Mouse (Mus musculus) hindbrain, postnatal 0 days (tissue): ENCODE measurements at regions not wholly inside any gene's neighbourhood (a gene's known extent, or its start where the extent isn't known, plus 50 kb on each side); places are given as distances from the start of the nearest gene placed in this dataset.
A peak's percentile ranks its signal among the peaks of the same experiment; 100 is the strongest.

Source experiments
- ATAC-seq: fragments of 200-750 bp; cut with Nextera tagmentation; 2 replicates; pipeline ENCODE4 v1.8.0; 2017; ENCODE audit warnings: mild to moderate bottlenecking, moderate TSS enrichment, moderate library complexity
- DNase-seq: peaks from one replicate; pipeline ENCODE4 v3.0.0-alpha.2; 2015; ENCODE audit warnings: low spot score
- H3K27ac ChIP-seq: fragments of 300-500 bp; sonication (generic); 2 replicates; pipeline ENCODE4 v1.5.1; 2014; ENCODE audit warnings: mild to moderate bottlenecking
- H3K27me3 ChIP-seq: fragments of 300-500 bp; sonication (generic); 2 replicates; pipeline ENCODE4 v1.6.1; 2014; ENCODE audit warnings: low read length, mixed read lengths; ENCODE audit not compliant: insufficient read depth
- H3K36me3 ChIP-seq: fragments of 300-500 bp; sonication (generic); 2 replicates; pipeline ENCODE4 v1.6.1; 2014; ENCODE audit warnings: low read length, mixed read lengths; ENCODE audit not compliant: insufficient read depth
- H3K4me1 ChIP-seq: fragments of 300-500 bp; sonication (generic); 2 replicates; pipeline ENCODE4 v1.6.1; 2014; ENCODE audit warnings: antibody characterized with exemption, low read length, mixed read lengths; ENCODE audit not compliant: insufficient read depth
- H3K4me2 ChIP-seq: fragments of 300-500 bp; sonication (generic); 2 replicates; pipeline ENCODE4 v1.6.1; 2014; ENCODE audit warnings: low read depth, mild to moderate bottlenecking, low read length, moderate library complexity, mixed read lengths
- H3K4me3 ChIP-seq: fragments of 300-500 bp; sonication (generic); 2 replicates; pipeline ENCODE4 v1.5.1; 2014; ENCODE audit warnings: low read length
- H3K9ac ChIP-seq: fragments of 300-500 bp; sonication (generic); replicated peaks from 2 replicates; pipeline ENCODE4 v1.6.1; 2014; ENCODE audit warnings: mild to moderate bottlenecking, low read length, moderate library complexity, mixed read lengths
- H3K9me3 ChIP-seq: fragments of 300-500 bp; sonication (generic); 2 replicates; pipeline ENCODE4 v1.6.1; 2016; ENCODE audit warnings: low read length, mixed read lengths
- CTCF ChIP-seq: IDR thresholded peaks from 2 replicates; pipeline ENCODE4 v1.5.1; 2016; ENCODE audit warnings: antibody characterized with exemption, control low read depth, low read depth
- WGBS: fragments of 180-500 bp; shearing (Covaris S2); extraction: QIAGEN DNeasy Blood & Tissue Kit; methylation state at CpG from one replicate; pipeline ENCODE4 v1.1.7; 2014; 5-methylcytosine and 5-hydroxymethylcytosine counted together

GRCm38 (mm10) chr5:35221451-35222305, 56.4 kb upstream of the Adra2c start:
- Histone ChIP-seq H3K9ac (no peak overlapping the region), H3K4me3 (no peak overlapping the region), H3K27me3 (no peaks in the 10 kb centered on the region), H3K27ac (no peak overlapping the region), H3K4me1 (no peaks in the 10 kb centered on the region), H3K4me2 (no peak overlapping the region), H3K9me3 (no peaks in the 10 kb centered on the region), H3K36me3 (no peaks in the 10 kb centered on the region)
- DNase-seq (peak; percentile 11), ATAC-seq (no peak; the same call in 1 of the 2 replicates)
- no peak for TF ChIP-seq CTCF
- 81% methylated on average over 4 of the region's 4 CpGs for WGBS

- ATAC-seq: no peak
- WGBS: 59% methylated on average over 2 of the region's 2 CpGs
- no peak overlapping the region for H3K27ac ChIP-seq
These were observed 61.8 kb upstream of the Adra2c start for GRCm38 (mm10) chr5:35216271-35216670.

GRCm38 (mm10) chr5:35215480-35216195, 62.5 kb upstream of the Adra2c start:
- H3K4me1 ChIP-seq: no peaks in the 10 kb centered on the region

More at GRCm38 (mm10) chr5:35216271-35216670, 61.8 kb upstream of the Adra2c start:
- no peaks in the 10 kb centered on the region for H3K27me3 ChIP-seq
- no peaks in the 10 kb centered on the region for H3K9me3 ChIP-seq
- H3K36me3 ChIP-seq: no peaks in the 10 kb centered on the region
- no peaks in the 10 kb centered on the region for H3K4me1 ChIP-seq
- no peak overlapping the region for H3K4me2 ChIP-seq
- TF ChIP-seq CTCF: no peak
- H3K9ac ChIP-seq: no peak overlapping the region
- H3K4me3 ChIP-seq: no peak overlapping the region
- DNase-seq: no peak

GRCm38 (mm10) chr5:35215007-35215406, 63.1 kb upstream of the Adra2c start:
- no peak for ATAC-seq
- WGBS: 85% methylated on average over 11 of the region's 11 CpGs
- DNase-seq: no peak

More at GRCm38 (mm10) chr5:35215480-35216195, 62.5 kb upstream of the Adra2c start:
- Histone ChIP-seq H3K27me3 (no peaks in the 10 kb centered on the region), H3K4me2 (no peak overlapping the region), H3K36me3 (no peaks in the 10 kb centered on the region), H3K4me3 (no peak overlapping the region), H3K9me3 (no peaks in the 10 kb centered on the region), H3K9ac (no peak overlapping the region), H3K27ac (no peak overlapping the region)
- ATAC-seq (no peak), DNase-seq (no peak)
- WGBS: 70% methylated on average over 11 of the region's 11 CpGs
- TF ChIP-seq CTCF: no peak

GRCm38 (mm10) chr5:35209348-35209747, 68.8 kb upstream of the Adra2c start:
- H3K9ac ChIP-seq: no peak overlapping the region
- no peak overlapping the region for H3K27ac ChIP-seq
- no peaks in the 10 kb centered on the region for H3K36me3 ChIP-seq
- TF ChIP-seq CTCF: no peak
- 70% methylated on average over 1 of the region's 1 CpGs for WGBS
- no peaks in the 10 kb centered on the region for H3K27me3 ChIP-seq
- H3K4me2 ChIP-seq: no peak overlapping the region
- H3K4me1 ChIP-seq: no peaks in the 10 kb centered on the region
- ATAC-seq (no peak), DNase-seq (no peak)
- H3K9me3 ChIP-seq: no peaks in the 10 kb centered on the region
- H3K4me3 ChIP-seq: no peak overlapping the region

More at GRCm38 (mm10) chr5:35215007-35215406, 63.1 kb upstream of the Adra2c start:
- Histone ChIP-seq H3K36me3 (no peaks in the 10 kb centered on the region), H3K9ac (no peak overlapping the region), H3K4me1 (no peaks in the 10 kb centered on the region), H3K27ac (no peak overlapping the region), H3K4me3 (no peak overlapping the region), H3K27me3 (no peaks in the 10 kb centered on the region), H3K4me2 (no peak overlapping the region), H3K9me3 (no peaks in the 10 kb centered on the region)
- no peak for TF ChIP-seq CTCF

GRCm38 (mm10) chr5:35204049-35204448, 74.1 kb upstream of the Adra2c start:
- Histone ChIP-seq H3K9me3 (no peaks in the 10 kb centered on the region), H3K9ac (no peak overlapping the region), H3K36me3 (no peaks in the 10 kb centered on the region), H3K27me3 (no peaks in the 10 kb centered on the region), H3K4me1 (no peaks in the 10 kb centered on the region), H3K4me2 (no peak overlapping the region), H3K27ac (no peak overlapping the region), H3K4me3 (no peak overlapping the region)
- TF ChIP-seq CTCF: no peak
- ATAC-seq: no peak
- 95% methylated on average over 6 of the region's 6 CpGs for WGBS
- no peak for DNase-seq

GRCm38 (mm10) chr5:35198468-35198867, 79.7 kb upstream of the Adra2c start:
- no peak for TF ChIP-seq CTCF
- Histone ChIP-seq H3K9me3 (no peaks in the 10 kb centered on the region), H3K27me3 (no peaks in the 10 kb centered on the region), H3K36me3 (no peaks in the 10 kb centered on the region), H3K4me2 (no peak overlapping the region), H3K27ac (no peak overlapping the region), H3K4me3 (no peak overlapping the region), H3K4me1 (0 out of 2 replicates have a peak, but pooled peaks cover 3% of the 10 kb centered on the region), H3K9ac (no peak overlapping the region)
- 36% methylated on average over 5 of the region's 5 CpGs for WGBS
- ATAC-seq (no peak), DNase-seq (peak; percentile 32)
